Mouse (Mus musculus): ENCODE results near the gene Ifna11. TPM values are rescaled to one million over a fixed set of nuclear protein-coding genes. Genes with fewer than 3 reads are reported as not detected.
"Not testable (repeated sequence)": the region's sequence is repeated elsewhere in the genome, so short reads cannot be mapped to it uniquely, and the experiment has no call there.

Ifna11 gene
- polyA plus RNA-seq (2015; fragmentation: Nextera tagmentation; extraction: Ambion mirVana), result not detected in 2 replicates

GRCm38 (mm10) chr4:88819659-88820058 lies at the start of gene Ifna11:
TSS of gene Ifna11 (plus strand) at chr4:88819959.
- no peak within 1 kb of the TSS for H3K4me3 ChIP-seq (replicated peaks)
- H3K36me3 ChIP-seq, result no peaks in the 10 kb centered on the region
- 75% methylated on average over 1 of the region's 1 CpGs for WGBS
- no peaks in the 10 kb centered on the region for H3K4me1 ChIP-seq
- H3K4me2 ChIP-seq (replicated peaks), result no peak within 1 kb of the TSS
- H3K27me3 ChIP-seq, result no peaks in the 10 kb centered on the region
- H3K9ac ChIP-seq, result no peak within 1 kb of the TSS
- H3K9me3 ChIP-seq (replicated peaks), result no peaks in the 10 kb centered on the region
- ATAC-seq (ENCODE audit: insufficient number of reproducible peaks, low FRiP score, low TSS enrichment, low read depth), result no peak
- no peak within 1 kb of the TSS for H3K27ac ChIP-seq (replicated peaks)

- H3K27ac ChIP-seq (replicated peaks); H3K36me3 ChIP-seq; H3K4me1 ChIP-seq; H3K4me3 ChIP-seq (replicated peaks); H3K4me2 ChIP-seq (replicated peaks); H3K9ac ChIP-seq; H3K27me3 ChIP-seq; H3K9me3 ChIP-seq (replicated peaks); ATAC-seq (ENCODE audit: insufficient number of reproducible peaks, low FRiP score, low TSS enrichment, low read depth): not testable (repeated sequence)
- no CpG with 5 or more reads among the region's 32 CpGs for WGBS
Measured at GRCm38 (mm10) chr4:88773534-88773933, 46.2 kb upstream of the Ifna11 start, which contains the start of gene Gm13290. TSS of gene Gm13290 (plus strand) at chr4:88773834.

GRCm38 (mm10) chr4:88776622-88777021 lies 43.1 kb upstream of the Ifna11 start, which contains the start of gene Gm13289:
TSS of gene Gm13289 (plus strand) at chr4:88776922.
- ATAC-seq (ENCODE audit: insufficient number of reproducible peaks, low FRiP score, low TSS enrichment, low read depth); H3K36me3 ChIP-seq; H3K9ac ChIP-seq; H3K9me3 ChIP-seq (replicated peaks); H3K27ac ChIP-seq (replicated peaks); H3K4me2 ChIP-seq (replicated peaks); H3K27me3 ChIP-seq; H3K4me3 ChIP-seq (replicated peaks); H3K4me1 ChIP-seq: not testable (repeated sequence)
- no CpG with 5 or more reads among the region's 29 CpGs for WGBS

GRCm38 (mm10) chr4:88779550-88779949 lies 40.2 kb upstream of the Ifna11 start, which contains the start of gene Gm13272:
TSS of gene Gm13272 (plus strand) at chr4:88779850.
- not testable (repeated sequence) for H3K4me2 ChIP-seq (replicated peaks)

GRCm38 (mm10) chr4:88780320-88780719 lies 39.4 kb upstream of the Ifna11 start:
- H3K9ac ChIP-seq; H3K4me1 ChIP-seq; H3K36me3 ChIP-seq; H3K27ac ChIP-seq (replicated peaks); H3K4me2 ChIP-seq (replicated peaks); H3K9me3 ChIP-seq (replicated peaks); H3K4me3 ChIP-seq (replicated peaks); ATAC-seq (ENCODE audit: insufficient number of reproducible peaks, low FRiP score, low TSS enrichment, low read depth); H3K27me3 ChIP-seq: not testable (repeated sequence)
- 47% methylated on average over 16 of the region's 18 CpGs for WGBS

More at GRCm38 (mm10) chr4:88779550-88779949, 40.2 kb upstream of the Ifna11 start, which contains the start of gene Gm13272:
- H3K27me3 ChIP-seq; H3K27ac ChIP-seq (replicated peaks); H3K4me1 ChIP-seq; H3K9me3 ChIP-seq (replicated peaks); ATAC-seq (ENCODE audit: insufficient number of reproducible peaks, low FRiP score, low TSS enrichment, low read depth); H3K4me3 ChIP-seq (replicated peaks); H3K9ac ChIP-seq; H3K36me3 ChIP-seq: not testable (repeated sequence)
- no CpG with 5 or more reads among the region's 29 CpGs for WGBS

GRCm38 (mm10) chr4:88781831-88782230 lies 37.9 kb upstream of the Ifna11 start, which contains the start of gene Ifnz:
TSS of gene Ifnz (plus strand) at chr4:88782131.
- not testable (repeated sequence) for H3K27me3 ChIP-seq; H3K9ac ChIP-seq; ATAC-seq (ENCODE audit: insufficient number of reproducible peaks, low FRiP score, low TSS enrichment, low read depth); H3K36me3 ChIP-seq; H3K9me3 ChIP-seq (replicated peaks); H3K4me1 ChIP-seq
- Histone ChIP-seq H3K27ac (replicated peaks) (peak within 1 kb of the TSS; percentile 68), H3K4me2 (replicated peaks) (peak within 1 kb of the TSS; percentile 39), H3K4me3 (replicated peaks) (peak within 1 kb of the TSS; percentile 28)
- WGBS, result 13% methylated on average over 4 of the region's 7 CpGs

GRCm38 (mm10) chr4:88782335-88782734 lies 37.4 kb upstream of the Ifna11 start:
- H3K4me1 ChIP-seq; H3K36me3 ChIP-seq; H3K9ac ChIP-seq; H3K27me3 ChIP-seq; ATAC-seq (ENCODE audit: insufficient number of reproducible peaks, low FRiP score, low TSS enrichment, low read depth); H3K9me3 ChIP-seq (replicated peaks): not testable (repeated sequence)
- WGBS, result 0% methylated on average over 3 of the region's 31 CpGs
- Histone ChIP-seq H3K27ac (replicated peaks) (peak overlapping the region; percentile 68), H3K4me3 (replicated peaks) (peak overlapping the region; percentile 28), H3K4me2 (replicated peaks) (peak overlapping the region; percentile 39)

- not testable (repeated sequence) for H3K4me3 ChIP-seq (replicated peaks); H3K4me1 ChIP-seq; ATAC-seq (ENCODE audit: insufficient number of reproducible peaks, low FRiP score, low TSS enrichment, low read depth); H3K27ac ChIP-seq (replicated peaks); H3K27me3 ChIP-seq; H3K9me3 ChIP-seq (replicated peaks); H3K36me3 ChIP-seq; H3K9ac ChIP-seq; H3K4me2 ChIP-seq (replicated peaks)
- WGBS, result no CpG with 5 or more reads among the region's 27 CpGs
Measured at GRCm38 (mm10) chr4:88785409-88785808, 34.4 kb upstream of the Ifna11 start, which contains the start of gene Gm13276. TSS of gene Gm13276 (plus strand) at chr4:88785709.

GRCm38 (mm10) chr4:88788402-88788801 lies 31.4 kb upstream of the Ifna11 start, which contains the start of gene Gm13277:
TSS of gene Gm13277 (plus strand) at chr4:88788632.
- ATAC-seq (ENCODE audit: insufficient number of reproducible peaks, low FRiP score, low TSS enrichment, low read depth); H3K4me3 ChIP-seq (replicated peaks); H3K9ac ChIP-seq; H3K27me3 ChIP-seq; H3K4me1 ChIP-seq; H3K36me3 ChIP-seq; H3K4me2 ChIP-seq (replicated peaks); H3K9me3 ChIP-seq (replicated peaks); H3K27ac ChIP-seq (replicated peaks): not testable (repeated sequence)
- 0% methylated on average over 4 of the region's 28 CpGs for WGBS

GRCm38 (mm10) chr4:88791250-88791649 lies 28.5 kb upstream of the Ifna11 start, which contains the start of gene Gm13278:
TSS of gene Gm13278 (plus strand) at chr4:88791550.
- H3K9me3 ChIP-seq (replicated peaks); H3K4me3 ChIP-seq (replicated peaks); H3K4me1 ChIP-seq; H3K4me2 ChIP-seq (replicated peaks); H3K9ac ChIP-seq; ATAC-seq (ENCODE audit: insufficient number of reproducible peaks, low FRiP score, low TSS enrichment, low read depth); H3K27me3 ChIP-seq; H3K27ac ChIP-seq (replicated peaks); H3K36me3 ChIP-seq: not testable (repeated sequence)
- no CpG with 5 or more reads among the region's 28 CpGs for WGBS

- H3K9me3 ChIP-seq (replicated peaks); ATAC-seq (ENCODE audit: insufficient number of reproducible peaks, low FRiP score, low TSS enrichment, low read depth); H3K4me1 ChIP-seq; H3K36me3 ChIP-seq; H3K9ac ChIP-seq; H3K27me3 ChIP-seq; H3K4me3 ChIP-seq (replicated peaks); H3K27ac ChIP-seq (replicated peaks); H3K4me2 ChIP-seq (replicated peaks): not testable (repeated sequence)
- 0% methylated on average over 9 of the region's 52 CpGs for WGBS
Measured at GRCm38 (mm10) chr4:88793936-88794675, 25.7 kb upstream of the Ifna11 start, which contains the start of gene Gm13275. TSS of gene Gm13275 (plus strand) at chr4:88794487.
